Mouse (Mus musculus) kidney, adult 2 months (tissue): ENCODE measurements around the gene Ivd. TPM values are rescaled to one million over a fixed set of nuclear protein-coding genes. Genes with fewer than 3 reads are reported as not detected.
A peak's percentile ranks its signal among the peaks of the same experiment; 100 is the strongest.

Experiments
- DNase-seq: peaks from one replicate; pipeline ENCODE4 v3.0.0; 2021
- H3K27ac ChIP-seq: fragments of 200-500 bp; 2 replicates; pipeline ENCODE4 v1.5.1; 2012; ENCODE audit warnings: low read depth, low read length, control low read depth, inconsistent platforms; ENCODE audit not compliant: insufficient read depth
- H3K27me3 ChIP-seq: fragments of 200-500 bp; replicated peaks from 2 replicates; pipeline ENCODE4 v1.6.1; 2012; ENCODE audit warnings: mild to moderate bottlenecking, moderate library complexity, low read length, inconsistent platforms; ENCODE audit not compliant: control insufficient read depth, insufficient read depth
- H3K36me3 ChIP-seq: fragments of 200-500 bp; 2 replicates; pipeline ENCODE4 v1.6.1; 2012; ENCODE audit warnings: mild to moderate bottlenecking, moderate library complexity, low read length, inconsistent platforms; ENCODE audit not compliant: control insufficient read depth, insufficient read depth
- H3K4me1 ChIP-seq: fragments of 200-500 bp; 2 replicates; pipeline ENCODE4 v1.6.1; 2011; ENCODE audit warnings: low read length; ENCODE audit not compliant: control insufficient read depth, insufficient read depth
- H3K4me3 ChIP-seq: fragments of 200-500 bp; 2 replicates; pipeline ENCODE4 v1.5.1; 2011; ENCODE audit warnings: mild to moderate bottlenecking, low read depth, low read length, control low read depth; ENCODE audit not compliant: insufficient read depth
- CTCF ChIP-seq: fragments of 200-500 bp; conservative IDR thresholded peaks from 2 replicates; pipeline ENCODE4 v1.5.1; 2011; ENCODE audit warnings: low read depth, mild to moderate bottlenecking, control low read depth, low read length, moderate library complexity, mixed read lengths; ENCODE audit not compliant: insufficient read depth, insufficient read length
- POLR2A ChIP-seq: fragments of 200-500 bp; IDR thresholded peaks from one replicate; pipeline ENCODE4 v1.6.1; 2011; ENCODE audit warnings: low read depth, low read length, control low read depth
- WGBS: fragments of 180-500 bp; shearing (Covaris S2); methylation state at CpG from one replicate; pipeline ENCODE4 v1.1.7; 2018; 5-methylcytosine and 5-hydroxymethylcytosine counted together
- polyA plus RNA-seq: library from polyadenylated mRNA; depleted of rRNA; stranded (reverse); fragments of >200 nt; gene quantifications from 2 replicates; pipeline ENCODE4 v1.2.3, GENCODE M21; 2012

The Ivd gene
- polyA plus RNA-seq, 1 experiment: 215 TPM

GRCm38 (mm10) chr2:118834061-118834460 is 27.7 kb upstream of the Ivd start:
- H3K27me3 ChIP-seq: no peaks in the 10 kb centered on the region
- 91% methylated on average over 6 of the region's 6 CpGs for WGBS
- H3K36me3 ChIP-seq: no peaks in the 10 kb centered on the region
- no peak overlapping the region for H3K4me3 ChIP-seq
- TF ChIP-seq CTCF: no peak
- TF ChIP-seq POLR2A: no peak
- no peaks in the 10 kb centered on the region for H3K4me1 ChIP-seq
- no peak overlapping the region for H3K27ac ChIP-seq
- no peak for DNase-seq

DNA sequence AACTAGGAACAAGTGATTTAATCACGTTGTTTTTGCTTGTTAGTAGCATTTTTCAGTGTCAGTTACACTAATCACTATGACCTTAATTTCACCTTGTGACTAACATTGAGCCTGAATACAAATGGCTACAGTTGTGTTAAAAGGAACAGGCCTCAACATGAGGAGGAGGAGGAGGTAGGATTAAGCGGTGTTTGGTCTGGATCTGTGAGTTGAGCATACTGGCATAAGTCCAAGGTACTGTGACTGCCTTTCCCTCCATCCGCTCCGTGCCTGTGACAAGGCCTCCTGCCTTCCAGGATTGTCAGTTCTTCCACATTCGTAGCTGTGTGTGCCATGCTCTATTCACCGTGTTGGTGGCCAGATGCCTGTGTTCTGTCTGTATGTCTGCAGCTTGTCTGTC is 26.6 kb upstream of the Ivd start:
- no peak for DNase-seq

GRCm38 (mm10) chr2:118838330-118838729 is 23.4 kb upstream of the Ivd start:
- H3K4me3 ChIP-seq: no peak overlapping the region
- H3K4me1 ChIP-seq: no peaks in the 10 kb centered on the region
- TF ChIP-seq CTCF (no peak), POLR2A (no peak)
- no peaks in the 10 kb centered on the region for H3K36me3 ChIP-seq
- DNase-seq: no peak
- WGBS: 40% methylated on average over 5 of the region's 5 CpGs
- H3K27me3 ChIP-seq: no peaks in the 10 kb centered on the region
- H3K27ac ChIP-seq: no peak overlapping the region

More for the DNA sequence above, 26.6 kb upstream of the Ivd start:
- TF ChIP-seq POLR2A (no peak), CTCF (no peak)
- Histone ChIP-seq H3K27ac (no peak overlapping the region), H3K27me3 (no peaks in the 10 kb centered on the region), H3K4me1 (no peaks in the 10 kb centered on the region), H3K4me3 (no peak overlapping the region), H3K36me3 (no peaks in the 10 kb centered on the region)
- WGBS: 84% methylated on average over 6 of the region's 6 CpGs

GRCm38 (mm10) chr2:118841186-118841585 is 20.6 kb upstream of the Ivd start:
- no peaks in the 10 kb centered on the region; the same call in 1 of the 2 replicates for H3K4me1 ChIP-seq
- no peak for DNase-seq
- no peaks in the 10 kb centered on the region for H3K27me3 ChIP-seq
- H3K36me3 ChIP-seq: no peaks in the 10 kb centered on the region
- no peak overlapping the region for H3K4me3 ChIP-seq
- TF ChIP-seq POLR2A: no peak
- TF ChIP-seq CTCF: no peak
- no peak overlapping the region for H3K27ac ChIP-seq
- WGBS: 75% methylated on average over 5 of the region's 5 CpGs

- Histone ChIP-seq H3K36me3 (no peaks in the 10 kb centered on the region), H3K4me3 (no peak overlapping the region), H3K27ac (no peak overlapping the region), H3K4me1 (no peaks in the 10 kb centered on the region; the same call in 1 of the 2 replicates), H3K27me3 (no peaks in the 10 kb centered on the region)
- 92% methylated on average over 4 of the region's 4 CpGs for WGBS
- TF ChIP-seq CTCF (no peak), POLR2A (no peak)
- no peak for DNase-seq
Observed at GRCm38 (mm10) chr2:118841774-118842173, 20.0 kb upstream of the Ivd start.

GRCm38 (mm10) chr2:118844427-118844826 is 17.3 kb upstream of the Ivd start:
- Histone ChIP-seq H3K4me1 (no peaks in the 10 kb centered on the region; the same call in 1 of the 2 replicates), H3K27ac (peak overlapping the region; percentile 78), H3K36me3 (no peaks in the 10 kb centered on the region), H3K27me3 (no peaks in the 10 kb centered on the region), H3K4me3 (no peak overlapping the region)
- WGBS: 48% methylated on average over 3 of the region's 3 CpGs
- peak; percentile 90 for DNase-seq
- TF ChIP-seq CTCF: no peak
- TF ChIP-seq POLR2A: no peak

DNA sequence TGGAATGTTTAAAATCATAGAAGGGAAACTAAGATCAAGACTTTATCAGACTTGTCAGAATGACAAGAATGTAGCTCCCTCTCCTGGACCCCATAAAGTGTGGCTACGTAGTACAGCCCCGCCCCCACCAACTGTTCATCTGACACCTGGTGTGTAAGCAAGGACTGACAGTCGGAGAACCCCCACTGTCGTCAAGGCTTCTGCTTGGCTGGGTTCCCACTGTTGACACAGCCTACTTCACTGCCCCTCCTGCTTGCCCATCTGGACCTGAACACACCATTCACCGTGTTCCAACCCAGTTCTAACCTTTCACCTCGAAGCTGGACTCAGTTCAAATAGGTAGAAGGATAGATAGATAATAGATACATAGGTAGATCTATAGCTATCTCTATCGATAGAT is 15.5 kb upstream of the Ivd start:
- Histone ChIP-seq H3K4me3 (no peak overlapping the region), H3K27ac (no peak overlapping the region), H3K4me1 (no peaks in the 10 kb centered on the region; the same call in 1 of the 2 replicates), H3K36me3 (no peaks in the 10 kb centered on the region), H3K27me3 (no peaks in the 10 kb centered on the region)
- 38% methylated on average over 7 of the region's 7 CpGs for WGBS
- peak; percentile 84 for DNase-seq
- TF ChIP-seq POLR2A: no peak
- TF ChIP-seq CTCF: no peak
